Mouse (Mus musculus) testis, postnatal 14 days (tissue): ENCODE data around the gene Omg.

ENCODE experiments used
- DNase-seq: peaks from one replicate; pipeline ENCODE4 v3.0.0; 2021; ENCODE audit warnings: low spot score

The Omg gene

DNA sequence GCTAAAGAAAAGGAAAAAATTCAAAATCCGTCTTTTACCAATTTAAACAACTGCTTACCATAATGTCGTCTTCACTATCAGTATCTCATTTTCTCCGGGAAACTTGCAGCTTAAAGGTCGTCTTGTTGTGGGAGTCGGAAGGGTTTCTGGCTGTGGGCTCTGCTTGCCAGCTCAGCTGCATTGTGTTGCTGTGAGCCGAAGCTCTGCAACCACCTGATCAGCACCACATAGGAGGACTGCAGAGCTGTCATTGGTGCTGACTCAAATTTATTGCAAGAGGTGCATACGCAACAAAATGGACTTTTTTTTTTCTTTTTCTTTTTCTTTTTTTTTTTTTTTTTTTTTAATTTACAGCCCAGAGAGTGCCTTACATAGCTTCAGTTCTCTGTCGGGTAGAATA is at the start of gene Omg:
Gene Omg (minus strand): TSS at position 240 of the 400 bp plus-strand sequence.
- DNase-seq, result no peak

DNA sequence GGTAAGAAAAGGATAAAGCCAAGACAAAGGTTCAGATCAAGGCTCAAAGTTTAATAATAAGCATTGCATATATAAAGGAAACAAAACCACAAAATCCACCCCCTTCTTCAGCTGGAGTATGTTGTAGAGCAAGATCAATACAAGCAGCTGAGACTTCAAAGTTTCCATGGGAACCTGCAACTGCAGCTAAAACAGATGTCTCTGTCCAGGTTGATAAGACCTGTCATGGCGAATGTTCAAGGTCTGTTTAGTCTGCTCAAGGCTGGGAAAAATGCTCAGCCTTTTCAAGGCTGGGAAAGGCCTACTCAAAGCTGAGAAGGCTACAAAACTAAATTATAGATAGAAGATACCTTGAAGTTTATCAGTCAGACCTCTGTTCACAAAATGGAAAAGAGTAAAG is 48.7 kb upstream of the Omg start:
- DNase-seq, result no peak

DNA sequence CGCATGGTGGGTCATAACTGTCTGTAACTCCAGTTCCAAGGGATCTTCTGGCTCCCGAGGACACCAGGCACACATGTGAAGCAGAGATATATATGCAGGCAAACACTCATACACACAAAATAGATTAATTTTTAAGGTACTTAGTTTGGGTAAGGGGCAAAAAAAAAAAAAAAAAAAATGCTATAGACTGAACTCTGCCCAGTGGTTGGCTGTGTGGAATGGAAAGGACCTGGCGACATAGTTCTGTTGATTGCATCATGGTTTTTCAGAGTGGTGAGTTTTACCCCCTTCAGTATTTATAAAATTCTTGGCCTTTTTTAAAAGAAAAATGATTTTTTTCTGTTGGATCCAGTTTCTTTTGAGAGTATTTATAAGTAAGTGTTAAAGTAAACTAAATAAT is 32.4 kb upstream of the Omg start:
- DNase-seq, result no peak

DNA sequence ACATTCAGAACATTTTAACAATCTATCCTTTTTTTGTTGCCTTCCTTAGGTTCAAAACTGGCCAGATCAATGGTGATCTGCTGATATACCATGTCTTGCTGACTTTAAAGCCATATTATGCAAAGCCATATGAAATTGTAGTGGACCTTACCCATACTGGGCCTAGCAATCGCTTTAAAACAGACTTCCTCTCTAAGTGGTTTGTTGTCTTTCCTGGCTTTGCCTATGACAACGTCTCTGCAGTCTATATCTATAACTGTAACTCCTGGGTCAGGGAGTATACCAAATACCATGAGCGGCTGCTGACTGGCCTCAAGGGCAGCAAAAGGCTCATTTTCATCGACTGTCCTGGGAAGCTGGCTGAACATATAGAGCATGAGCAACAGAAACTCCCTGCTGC is 31.7 kb upstream of the Omg start:
- no peak for DNase-seq

DNA sequence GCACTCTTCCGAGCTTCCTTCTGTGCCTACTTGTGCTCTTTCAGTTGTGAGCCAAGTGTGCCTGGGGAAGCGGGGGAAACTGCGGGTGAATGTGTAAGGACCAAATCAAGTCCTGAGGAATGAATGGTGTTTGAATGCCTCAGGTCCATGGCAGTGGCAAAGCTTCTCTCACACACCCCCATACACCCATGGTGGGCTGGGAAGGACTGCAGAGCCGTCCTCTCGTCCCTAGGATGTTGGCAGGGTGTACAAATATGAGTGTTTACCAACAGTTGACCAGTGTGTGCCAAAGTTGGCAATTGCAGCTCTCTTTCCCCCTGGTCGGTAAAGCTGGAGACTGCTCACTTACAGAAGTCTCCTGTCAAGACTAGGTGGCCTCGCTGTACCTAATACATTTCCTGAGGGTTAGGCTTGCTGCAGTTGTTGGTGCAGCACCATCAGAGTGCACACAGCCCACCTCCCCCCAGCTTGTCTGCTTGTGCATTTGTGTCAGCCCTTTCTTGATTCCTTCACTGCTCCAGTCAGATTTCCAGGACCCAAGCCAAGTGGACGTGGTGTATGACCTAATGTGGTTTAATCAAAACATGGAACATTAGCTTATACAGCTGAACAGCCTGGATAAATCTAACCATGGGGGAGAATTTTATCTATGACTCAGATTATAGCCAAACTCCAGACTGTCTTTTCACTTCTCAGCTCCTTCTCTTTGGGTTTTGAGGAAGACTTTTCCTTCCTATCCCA is 30.2 kb upstream of the Omg start:
- DNase-seq, result no peak

DNA sequence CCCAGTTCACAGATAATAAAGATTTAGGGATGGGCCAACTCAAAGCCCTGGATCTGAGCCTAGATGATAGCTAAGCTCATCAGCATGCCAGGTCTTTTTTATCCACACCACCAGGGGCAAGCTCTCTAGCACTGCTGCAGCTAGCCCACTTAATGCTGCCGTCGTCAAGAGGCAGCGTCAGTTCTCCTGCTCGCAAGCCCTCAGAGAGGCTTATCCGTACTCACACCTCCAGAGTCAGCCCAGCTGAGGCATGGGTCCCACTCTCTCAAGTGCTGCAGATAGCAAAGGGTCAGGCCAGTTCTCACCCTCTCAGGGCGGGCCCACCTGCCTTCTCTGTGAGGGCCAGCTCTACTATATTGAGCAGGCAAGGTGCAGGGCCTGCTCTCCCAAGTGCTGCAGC is 29.4 kb upstream of the Omg start:
- no peak for DNase-seq

DNA sequence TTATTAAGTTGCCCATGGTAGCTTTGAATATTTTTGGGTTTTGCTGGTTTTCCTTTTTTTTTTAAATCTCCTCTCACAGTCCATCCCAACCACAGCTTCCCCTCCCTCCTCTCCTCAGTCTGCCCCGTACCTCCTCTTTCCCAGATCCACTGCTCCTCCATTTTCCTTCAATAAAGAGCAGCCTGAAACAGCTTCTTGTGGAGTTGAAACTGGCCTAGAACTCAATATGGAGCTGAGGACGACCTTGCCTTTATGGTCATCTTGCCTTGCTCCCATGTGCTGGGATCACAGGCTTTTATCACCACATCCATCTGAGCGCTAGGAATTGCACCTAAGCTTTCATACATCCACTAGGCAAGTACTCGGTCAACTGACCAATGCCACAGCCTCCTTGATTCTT is 27.6 kb upstream of the Omg start:
- no peak for DNase-seq

DNA sequence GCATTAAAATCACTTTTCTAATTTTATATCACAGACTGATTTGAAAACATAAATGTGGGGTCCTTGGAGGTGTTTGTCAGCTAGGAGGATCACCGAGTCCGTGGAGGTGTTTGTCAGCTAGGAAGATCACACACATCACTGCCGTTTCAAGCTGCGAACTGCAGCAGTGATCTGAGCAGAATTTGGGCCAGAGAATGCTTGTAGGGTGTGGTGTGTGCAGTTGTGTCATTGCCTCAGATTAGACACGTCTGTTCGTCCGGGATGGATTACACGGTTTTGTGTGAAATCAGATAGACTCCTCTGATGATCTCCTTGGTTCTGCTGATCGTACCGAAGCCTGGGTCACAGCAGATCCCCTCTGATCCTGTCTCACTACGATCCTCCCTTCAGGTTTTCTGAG is 26.9 kb upstream of the Omg start:
- DNase-seq, result no peak

DNA sequence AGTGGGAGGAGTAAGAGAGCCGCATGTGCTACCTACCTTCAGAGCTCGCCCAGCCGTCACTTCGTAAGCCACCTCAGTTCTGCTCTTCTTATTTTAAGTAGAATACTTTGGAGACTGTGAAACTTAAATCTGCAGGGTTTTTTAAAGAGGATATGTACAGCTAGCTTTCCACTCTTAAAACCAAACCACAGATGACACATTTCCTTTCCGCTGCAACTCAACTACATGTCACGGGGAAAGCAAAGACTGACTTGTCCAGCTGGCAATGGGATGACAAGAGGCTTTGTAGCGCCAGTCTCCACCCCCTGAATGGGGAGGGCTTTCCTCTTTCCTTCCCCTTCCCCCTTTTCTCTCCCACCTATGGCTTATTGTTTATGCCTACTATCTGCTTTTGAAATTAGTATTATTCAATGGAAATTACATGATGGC is 26.5 kb upstream of the Omg start, which contains the start of the genes Evi2 and Evi2a:
Gene Evi2 (minus strand): TSS at position 257 of the 429 bp plus-strand sequence.
Gene Evi2a (minus strand): TSS at position 277 of the 429 bp plus-strand sequence.
- no peak for DNase-seq

DNA sequence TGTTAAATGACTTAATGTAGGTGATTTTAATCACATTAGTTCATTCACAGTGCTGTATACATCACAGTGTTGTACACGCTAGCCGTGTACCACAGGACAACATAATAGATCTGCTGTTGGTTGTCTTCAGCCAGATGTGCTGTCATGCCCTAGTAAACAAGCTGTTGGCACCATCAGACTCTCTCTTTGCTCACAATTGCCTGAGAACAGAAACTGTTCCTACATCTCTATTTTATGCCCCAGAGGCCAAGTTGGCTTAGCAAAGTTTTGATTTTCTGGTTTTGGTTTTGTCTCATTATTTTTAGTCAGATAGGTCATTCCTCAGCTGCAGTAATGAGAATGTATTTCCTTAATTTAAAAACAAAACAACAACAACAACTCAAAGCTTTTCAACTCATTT is 25.9 kb upstream of the Omg start:
- DNase-seq, result no peak

DNA sequence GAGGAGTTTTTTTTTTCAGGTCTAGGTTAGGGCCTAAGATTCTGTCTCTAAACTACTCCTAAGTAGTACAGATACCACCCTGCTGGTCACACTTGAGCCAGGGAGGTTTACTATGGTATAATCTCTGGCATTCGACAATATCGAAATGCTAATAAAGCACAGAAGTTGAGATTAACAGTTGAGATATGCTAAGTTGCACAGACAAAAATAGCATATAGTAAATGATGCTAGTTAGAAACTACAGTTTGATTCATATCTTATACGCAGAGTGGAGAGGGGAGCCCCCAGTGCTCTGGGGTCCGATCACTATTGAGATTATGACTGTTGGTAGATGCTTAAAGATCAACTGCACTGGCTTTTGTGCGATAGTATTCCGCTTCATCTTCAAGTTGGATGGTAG is 25.3 kb upstream of the Omg start:
- DNase-seq, result no peak

DNA sequence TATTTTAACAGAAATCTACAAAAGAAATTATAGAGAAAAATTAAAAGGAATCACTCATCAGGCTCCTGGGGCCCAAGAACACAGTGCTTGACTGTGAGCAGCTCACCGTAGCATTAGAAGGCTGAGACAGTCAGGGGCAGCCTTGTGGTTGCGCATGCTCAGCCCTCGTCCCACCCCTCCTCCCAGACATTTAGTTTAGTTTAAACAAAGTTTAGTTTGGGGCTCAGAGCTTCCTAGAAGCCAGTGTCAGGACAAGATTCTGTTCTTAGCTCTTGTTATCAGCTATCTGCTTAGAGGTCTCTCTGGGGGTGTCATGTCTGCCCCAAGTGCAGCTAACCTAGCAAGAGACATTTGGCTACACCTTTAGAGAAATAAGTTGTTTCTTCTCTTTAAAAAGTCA is 24.7 kb upstream of the Omg start:
- no peak for DNase-seq

DNA sequence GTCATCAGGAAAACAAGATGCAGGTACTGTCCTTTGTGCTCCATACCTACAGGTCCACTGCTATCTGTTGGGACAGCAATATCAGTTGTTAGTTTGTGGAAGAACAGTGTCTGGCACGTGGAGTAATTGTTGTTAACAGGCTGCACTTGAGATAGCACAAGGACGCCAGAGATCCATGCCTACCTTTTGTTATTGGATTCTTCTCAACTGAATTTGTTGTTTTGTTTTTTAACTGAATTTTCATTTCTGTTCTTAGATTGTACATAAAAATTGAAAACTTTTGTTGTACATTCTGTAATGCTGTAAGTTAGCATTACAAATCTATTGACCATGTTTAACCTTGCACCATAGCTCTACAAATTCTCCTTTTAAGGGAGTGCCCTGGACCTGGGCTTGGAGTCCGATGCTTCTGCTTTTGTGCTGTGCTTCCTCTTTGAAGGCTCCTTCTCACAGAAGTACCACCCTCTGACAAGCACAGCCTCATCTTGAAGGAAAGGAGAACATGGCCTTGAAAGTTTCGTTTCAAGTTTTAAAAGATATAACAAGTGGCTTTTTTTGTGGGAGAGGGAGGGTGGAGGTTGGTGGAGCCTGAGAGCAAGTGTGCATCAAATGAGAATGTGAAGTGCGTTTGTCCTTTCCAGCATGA is 24.0 kb upstream of the Omg start:
- no peak for DNase-seq

DNA sequence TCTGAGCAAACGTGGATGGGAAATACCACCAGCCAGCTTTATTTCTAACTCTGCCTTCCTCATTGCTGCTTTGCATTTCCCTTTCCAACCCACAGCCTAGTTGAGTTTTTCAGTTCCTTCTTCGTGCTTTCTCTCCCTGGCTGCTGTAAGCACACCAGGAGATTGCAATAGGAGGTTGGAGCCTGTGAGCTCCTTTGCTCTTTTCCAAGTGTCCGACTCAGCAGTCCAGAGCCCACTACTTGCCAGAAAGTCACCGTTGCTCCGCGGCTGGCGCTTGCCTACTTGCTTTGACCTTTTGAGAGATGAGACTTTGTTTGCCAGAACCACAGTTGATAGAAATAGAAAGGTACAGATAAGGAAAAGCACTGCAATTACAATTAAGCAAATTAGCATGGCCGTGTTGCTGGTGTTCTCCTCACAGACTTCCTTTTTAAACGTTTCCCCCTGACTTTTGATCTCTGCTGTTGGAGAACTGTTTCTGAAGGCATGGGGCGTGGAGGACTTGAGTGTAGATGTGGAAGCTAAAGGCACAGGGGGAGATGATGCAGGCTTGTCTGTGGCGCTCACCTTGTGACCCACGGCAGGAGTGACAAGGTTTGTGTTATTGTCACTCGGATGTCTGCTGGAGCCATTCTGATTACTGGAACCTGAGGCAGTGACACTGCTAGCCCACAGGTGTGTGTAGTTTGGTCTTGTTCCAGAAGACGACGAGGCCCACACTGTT is 23.3 kb upstream of the Omg start:
- no peak for DNase-seq

DNA sequence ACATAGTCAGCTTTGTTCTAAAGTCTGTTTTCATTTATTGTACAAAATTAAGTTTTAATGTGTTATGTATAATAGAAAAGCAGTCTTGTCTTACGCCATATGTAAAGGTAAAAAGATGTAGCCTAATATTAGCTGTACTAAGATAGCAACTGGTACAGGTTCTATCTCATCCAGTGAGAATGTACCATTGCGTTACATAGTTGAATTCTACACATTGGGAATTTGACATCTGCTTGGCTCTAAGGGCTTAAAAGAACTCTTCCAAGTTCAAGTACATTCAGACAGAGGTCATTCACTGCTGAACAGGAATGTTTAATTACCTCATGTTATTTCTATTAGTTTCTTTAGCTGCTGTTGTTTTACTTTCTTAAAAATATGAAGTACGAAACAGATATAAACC is 22.7 kb upstream of the Omg start:
- no peak for DNase-seq

DNA sequence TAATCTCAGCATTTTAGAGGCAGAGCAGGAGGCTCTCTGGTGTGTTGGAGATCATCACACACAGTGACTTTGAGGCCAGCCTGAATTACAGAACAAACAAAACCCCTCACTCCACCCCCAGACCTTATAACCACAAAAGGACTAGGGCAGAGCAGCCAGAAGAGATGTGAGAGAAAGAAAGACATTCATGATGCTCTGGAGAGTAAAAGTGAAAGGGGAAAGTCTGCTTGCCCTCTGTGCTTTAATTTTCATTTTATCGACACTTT is 20.4 kb upstream of the Omg start:
- DNase-seq, result no peak

DNA sequence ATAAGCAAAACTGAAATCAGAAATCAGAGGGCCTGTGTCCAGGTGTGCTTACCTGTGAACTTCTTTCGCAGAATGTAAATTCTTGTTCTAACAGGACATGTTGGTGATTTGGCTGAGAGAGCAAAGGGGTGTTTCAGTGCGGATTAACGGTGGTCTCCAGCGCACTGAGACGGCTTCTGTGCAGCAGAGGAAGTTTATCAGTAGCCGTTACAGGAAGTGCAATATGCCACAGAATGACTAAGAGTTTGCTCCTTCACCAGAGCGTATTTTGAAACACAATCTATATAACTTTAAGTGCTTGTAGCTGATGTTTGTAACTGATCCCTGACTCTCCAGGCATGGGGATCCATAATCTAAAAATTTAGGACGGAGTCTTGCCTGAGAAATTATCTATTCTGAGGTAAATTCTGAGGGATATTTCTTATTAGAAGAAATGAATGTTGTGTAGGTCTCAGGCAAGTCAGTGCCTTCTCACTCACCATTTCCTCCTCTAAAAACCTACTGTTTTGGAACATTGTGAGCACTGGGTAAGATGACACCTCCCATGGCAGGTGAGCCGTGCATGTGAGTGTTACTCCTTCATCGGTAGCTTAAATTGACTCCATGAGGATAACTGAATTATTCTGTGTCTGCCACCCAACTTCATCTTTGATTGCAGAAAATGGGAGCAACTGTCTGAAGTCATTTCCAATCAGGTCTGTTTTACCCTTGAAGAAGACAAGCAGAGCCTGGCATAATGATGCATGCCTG is 19.9 kb upstream of the Omg start, which contains the start of gene Evi2b:
Gene Evi2b (minus strand): TSS at position 203 of the 750 bp plus-strand sequence.
- no peak for DNase-seq

DNA sequence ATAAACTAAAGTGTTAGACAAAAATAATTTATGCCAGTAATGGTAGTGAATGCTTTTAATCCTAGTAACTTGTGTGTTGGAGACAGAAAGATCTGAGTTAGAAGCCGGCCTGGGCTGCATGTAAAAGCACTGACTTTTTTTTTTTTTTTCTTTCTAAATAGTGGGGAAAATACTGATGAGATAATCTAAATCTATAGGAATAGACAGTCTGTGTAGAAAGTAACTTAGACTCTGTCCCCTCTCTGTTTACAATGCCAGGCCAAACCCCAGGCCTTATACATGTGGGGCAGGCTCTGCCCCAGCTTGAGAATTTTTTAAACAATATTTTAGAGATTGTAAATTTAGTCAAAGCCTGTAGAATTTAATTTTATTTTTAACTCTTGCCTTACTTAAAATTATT is 19.1 kb upstream of the Omg start:
- DNase-seq, result no peak

DNA sequence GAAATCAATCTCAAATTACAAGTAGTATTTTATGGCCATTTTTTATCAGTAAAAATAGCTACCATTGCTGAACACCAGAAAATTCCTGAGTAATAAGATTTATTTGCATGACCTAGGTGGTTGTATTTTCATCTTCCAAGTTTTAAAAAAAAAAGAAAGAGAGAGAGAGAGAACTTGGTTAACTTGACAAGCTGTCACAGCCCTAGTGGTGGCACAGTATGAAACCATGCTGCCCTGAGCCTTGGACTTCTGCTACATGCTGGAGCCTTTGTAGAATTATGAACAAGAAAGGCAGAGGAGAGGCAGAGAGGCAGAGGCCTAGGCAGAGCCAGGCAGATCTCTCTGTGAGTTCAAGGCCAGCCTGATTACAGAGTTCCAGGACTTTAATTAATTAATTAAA is 18.0 kb upstream of the Omg start:
- DNase-seq, result no peak

DNA sequence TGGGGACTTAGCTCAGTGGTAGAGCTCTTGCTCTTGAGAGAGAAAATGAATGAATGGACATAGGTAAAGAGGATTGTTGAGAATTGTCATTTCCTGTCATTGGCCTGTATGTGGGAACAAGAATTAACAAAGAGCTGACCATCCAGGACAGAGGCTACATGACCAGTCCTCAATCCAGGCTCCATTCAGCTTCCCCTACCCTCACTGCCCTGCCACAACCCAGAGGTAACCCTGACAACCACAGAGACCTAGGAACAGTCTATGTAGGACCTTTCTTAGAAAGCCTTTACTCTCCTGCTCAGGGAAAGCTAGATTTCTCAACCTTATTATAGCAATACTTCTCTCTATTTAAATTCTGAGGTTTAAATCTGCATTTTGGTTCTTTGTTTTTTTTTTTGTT is 16.9 kb upstream of the Omg start:
- no peak for DNase-seq

DNA sequence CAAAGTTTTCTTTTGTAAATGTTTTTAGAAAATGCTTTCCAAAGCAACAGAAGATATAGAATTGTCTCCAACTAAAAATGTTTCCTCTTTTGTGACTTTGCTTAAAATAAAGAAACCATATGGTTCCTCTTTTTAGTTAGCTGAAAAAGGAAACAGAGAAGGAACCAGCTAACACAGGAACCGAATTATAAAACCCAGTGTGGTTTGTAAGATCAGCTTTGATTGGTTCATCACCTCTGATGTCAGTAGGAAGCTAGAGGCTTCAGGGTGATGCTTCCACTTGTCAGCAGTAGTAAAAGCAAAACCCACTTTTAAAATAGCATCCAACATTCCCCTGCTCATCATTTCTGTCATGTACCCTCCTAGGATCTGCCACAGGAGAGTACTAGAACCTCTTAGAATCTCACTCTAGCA is 16.0 kb upstream of the Omg start:
- DNase-seq, result no peak

DNA sequence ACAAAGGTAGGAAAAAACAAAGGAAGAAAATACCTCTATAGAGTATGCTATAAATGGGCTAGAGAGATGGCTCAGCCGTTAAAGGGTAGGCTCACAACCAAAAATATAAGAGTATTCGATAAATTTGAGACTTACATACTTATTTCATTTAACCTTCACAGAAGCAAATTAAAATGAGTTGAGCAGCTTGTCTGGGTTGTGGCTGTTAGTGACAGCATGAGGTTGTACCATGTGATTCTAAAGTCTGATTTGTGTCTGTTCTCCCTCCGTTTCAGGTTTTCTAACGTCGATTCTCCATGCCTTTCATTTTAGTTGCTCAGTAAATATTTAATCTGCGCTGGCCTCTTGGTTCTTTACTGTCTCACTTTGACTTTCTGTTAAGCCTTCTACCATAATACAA is 15.4 kb upstream of the Omg start:
- no peak for DNase-seq

DNA sequence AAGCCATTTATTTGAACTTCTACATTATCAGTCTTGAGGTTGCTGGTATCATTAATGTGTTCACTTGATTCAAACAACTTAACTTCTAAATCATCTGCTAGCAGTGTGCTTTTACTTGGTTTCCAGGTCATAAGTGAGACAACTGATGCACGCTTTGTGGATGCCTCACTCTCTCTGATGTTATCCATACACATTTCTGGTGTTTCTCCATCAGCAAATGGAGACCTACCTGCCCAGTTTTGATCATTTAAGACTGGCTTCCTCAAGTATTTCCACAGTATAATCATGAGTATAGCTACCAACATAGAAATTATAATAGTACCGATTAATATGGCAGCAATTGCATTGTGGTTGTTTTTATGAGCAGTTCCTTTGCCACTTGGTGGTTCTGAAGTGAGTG is 11.9 kb upstream of the Omg start:
- DNase-seq, result no peak
